Mouse (Mus musculus): ENCODE measurements around the gene Usp34.

- TF ChIP-seq TCF12 (IDR thresholded peaks at IDR 0.05; ENCODE audit: low read depth, low read length) (0 out of 2 replicates have a peak, but pooled peaks have one; percentile 13), TAL1 (IDR thresholded peaks at IDR 0.05; ENCODE audit: low read length) (no peak), SMC3 (IDR thresholded peaks at IDR 0.05; ENCODE audit: low read depth, low read length) (peak; percentile 23; the same call in 1 of the 2 replicates), POLR2A (IDR thresholded peaks at IDR 0.05; ENCODE audit: control insufficient read depth in 1 of 2, insufficient read depth in 1 of 2, low read depth in 1 of 2, low read length in 2 of 2, poor library complexity in 1 of 2) (peak; percentile 59 to 68; a peak in 2 of 4 replicates), CTCF (IDR thresholded peaks at IDR 0.05 in 2 of 3, conservative IDR thresholded peaks at IDR 0.05 in 1 of 3; ENCODE audit: control insufficient read depth in 1 of 3, insufficient read depth in 1 of 3, low read depth in 2 of 3, low read length in 3 of 3, poor library complexity in 1 of 3, severe bottlenecking in 1 of 3) (no peak)
Observed at GRCm38 (mm10) chr11:23497718-23498509, 191.2 kb downstream of the Usp34 start, which contains the start of gene Ahsa2.

Data from MEL (cell line).